Mouse (Mus musculus): ENCODE measurements around the gene Add2. TPM values are rescaled to one million over a fixed set of nuclear protein-coding genes. Genes with fewer than 3 reads are reported as not detected.

Add2 gene
- polyA plus RNA-seq, 1 experiment = 0.11 TPM

- Histone ChIP-seq H3K4me3 (ENCODE audit: insufficient read depth, low read length) (no peak overlapping the region), H3K4me1 (ENCODE audit: control insufficient read depth, insufficient read depth, low read length) (no peaks in the 10 kb centered on the region), H3K27ac (ENCODE audit: insufficient read depth, low read length) (no peak overlapping the region)
- no peak for TF ChIP-seq CTCF (IDR thresholded peaks at IDR 0.05; ENCODE audit: borderline replicate concordance, insufficient read depth, low read length)
- TF ChIP-seq POLR2A (IDR thresholded peaks at IDR 0.05; ENCODE audit: low read depth, low read length) = no peak
Measured at GRCm38 (mm10) chr6:86169166-86169565, 140.7 kb downstream of the Add2 start.

Other genes starting within 250 kb of the Add2 start
- gene Nat8f6, start 207.7 kb upstream of the Add2 start, polyA plus RNA-seq (2011; ENCODE audit: insufficient read length, low read depth, missing spikeins) = not detected in 2 replicates
- not detected in 2 replicates for gene Nat8f5, start 207.7 kb upstream of the Add2 start, polyA plus RNA-seq (2011; ENCODE audit: insufficient read length, low read depth, missing spikeins)
- not detected in 2 replicates for gene Nat8, start 196.6 kb upstream of the Add2 start, polyA plus RNA-seq (2011; ENCODE audit: insufficient read length, low read depth, missing spikeins)
- not detected in 2 replicates for gene Nat8f2, start 159.5 kb upstream of the Add2 start, polyA plus RNA-seq (2011; ENCODE audit: insufficient read length, low read depth, missing spikeins)
- gene Nat8f4, start 123.8 kb upstream of the Add2 start, polyA plus RNA-seq (2011; ENCODE audit: insufficient read length, low read depth, missing spikeins) = 0.17 and 0.56 TPM in 2 replicates
- gene Tprkb, start 116.8 kb upstream of the Add2 start, polyA plus RNA-seq (2011; ENCODE audit: insufficient read length, low read depth, missing spikeins) = 24.7 and 33.1 TPM in 2 replicates
- gene Nat8f1, start 113.0 kb upstream of the Add2 start, polyA plus RNA-seq (2011; ENCODE audit: insufficient read length, low read depth, missing spikeins) = 1.5 TPM in 2 replicates
- 110 and 114 TPM in 2 replicates for gene Dusp11, start 67.0 kb upstream of the Add2 start, polyA plus RNA-seq (2011; ENCODE audit: insufficient read length, low read depth, missing spikeins)
- not detected in 2 replicates for gene Figla, start 12.5 kb upstream of the Add2 start, polyA plus RNA-seq (2011; ENCODE audit: insufficient read length, low read depth, missing spikeins)
- 0.42 and 0.85 TPM in 2 replicates for gene Tgfa, start 166.5 kb downstream of the Add2 start, polyA plus RNA-seq (2011; ENCODE audit: insufficient read length, low read depth, missing spikeins)

All from embryonic fibroblast, embryonic 13.5 days (primary cell).